Comparison of ENCODE assay signal across 26 mouse cellular contexts in the genomic region with DNA sequence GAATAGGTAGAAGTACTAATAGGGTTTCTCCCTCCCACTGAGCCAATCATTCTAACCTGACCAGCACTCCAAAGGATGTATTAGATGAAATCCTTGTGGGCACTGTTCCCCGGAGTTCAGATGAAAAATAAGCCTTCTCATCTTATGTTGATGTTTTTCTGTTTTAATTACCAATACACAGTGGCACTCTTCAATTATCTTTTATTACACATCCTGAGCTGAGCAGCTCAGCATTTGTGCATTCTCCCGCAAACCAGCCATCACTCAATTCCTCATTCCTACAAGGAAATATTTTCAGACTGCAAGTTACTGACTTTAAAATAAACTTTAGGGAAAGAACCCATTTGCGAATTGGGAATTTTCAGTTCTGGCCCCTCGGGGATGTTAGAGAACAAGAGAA.
DNase-seq lines count a peak whose midpoint lies in the region; ATAC-seq and TF ChIP-seq lines count a peak whose summit lies in the region.
"Had no signal": no experiment of that assay in that cellular context is flagged by ENCODE, and none has a peak within 500 bp of the region (broad histone marks: within the 10 kb centered on the region; RNA-seq: fewer than 3 reads in every experiment).

No protein-coding gene starts in this region.

- no peaks in the 10 kb centered on the region for H3K27me3 ChIP-seq in hindbrain, embryonic 16.5 days (replicated peaks; ENCODE audit: control insufficient read depth, insufficient read depth, low read length)
- no peaks in the 10 kb centered on the region for H3K27me3 ChIP-seq in hindbrain, embryonic 10.5 days (ENCODE audit: insufficient read depth, poor library complexity, severe bottlenecking)
- H3K27me3 ChIP-seq: embryonic facial prominence, embryonic 15.5 days; heart, embryonic 12.5 days; heart, embryonic 15.5 days; hindbrain, embryonic 13.5 days had no signal

- WGBS in hindbrain, embryonic 16.5 days, result 66% methylated on average over 4 of the region's 4 CpGs
- WGBS in hindbrain, embryonic 10.5 days, result 80% methylated on average over 4 of the region's 4 CpGs

- no peak overlapping the region for H3K9ac ChIP-seq in hindbrain, embryonic 16.5 days (ENCODE audit: low read depth, low read length)
- H3K9ac ChIP-seq: embryonic facial prominence, embryonic 15.5 days; forebrain, postnatal 0 days; heart, embryonic 12.5 days; heart, embryonic 15.5 days; hindbrain, embryonic 13.5 days had no signal

- TF ChIP-seq CTCF in brain, embryonic 14.5 days (IDR thresholded peaks at IDR 0.05; ENCODE audit: borderline replicate concordance, extremely low read depth, insufficient read depth, insufficient read length), result no peak

- no peak overlapping the region for H3K4me2 ChIP-seq in hindbrain, embryonic 16.5 days (ENCODE audit: low read length)
- H3K4me2 ChIP-seq: embryonic facial prominence, embryonic 15.5 days; heart, embryonic 12.5 days; heart, embryonic 15.5 days; hindbrain, embryonic 13.5 days had no signal

- peak; percentile 48; the same call in 1 of the 2 replicates for ATAC-seq in hindbrain, embryonic 16.5 days
- ATAC-seq: CD4-positive, CD25-positive, alpha-beta regulatory T cell, adult 4 months; forebrain, embryonic 14.5 days; forebrain, postnatal 0 days; inflammation-experienced regulatory T-cells, adult 6 months; intestine, embryonic 16.5 days had no signal

- no peak overlapping the region for H3K27ac ChIP-seq in hindbrain, embryonic 16.5 days (ENCODE audit: low read depth, low read length)
- no peak overlapping the region for H3K27ac ChIP-seq in hindbrain, embryonic 10.5 days
- H3K27ac ChIP-seq: embryonic facial prominence, embryonic 15.5 days; gastrocnemius, adult 2 months; heart, embryonic 15.5 days; hindbrain, embryonic 13.5 days had no signal

- no peaks in the 10 kb centered on the region for H3K9me3 ChIP-seq in hindbrain, embryonic 16.5 days (ENCODE audit: control insufficient read depth, low read length)
- no peaks in the 10 kb centered on the region for H3K9me3 ChIP-seq in hindbrain, embryonic 10.5 days
- H3K9me3 ChIP-seq: embryonic facial prominence, embryonic 15.5 days; heart, embryonic 12.5 days; heart, embryonic 15.5 days; hindbrain, embryonic 13.5 days had no signal

- TF ChIP-seq POLR2A in brain, embryonic 14.5 days (IDR thresholded peaks at IDR 0.05; ENCODE audit: borderline replicate concordance, extremely low read depth, insufficient read depth, insufficient read length, poor library complexity, severe bottlenecking), result no peak

- H3K4me1 ChIP-seq in hindbrain, embryonic 16.5 days (ENCODE audit: control insufficient read depth, insufficient read depth, low read depth, low read length), result no peaks in the 10 kb centered on the region
- no peaks in the 10 kb centered on the region for H3K4me1 ChIP-seq in hindbrain, embryonic 10.5 days (replicated peaks)
- H3K4me1 ChIP-seq: embryonic facial prominence, embryonic 15.5 days; heart, embryonic 12.5 days; heart, embryonic 15.5 days; hindbrain, embryonic 13.5 days had no signal

- DNase-seq in hindbrain, embryonic 10.5 days (ENCODE audit: low spot score), result no peak
- DNase-seq in brain, embryonic 14.5 days (ENCODE audit: low read depth), result peak; percentile 22
- peak; percentile 1 for DNase-seq in hindlimb bud, embryonic 11.5 days (ENCODE audit: extremely low spot score, low read depth, low spot score)
- no peak for DNase-seq in right cerebral cortex, adult 18-20 months
- DNase-seq in ovary, postnatal 10 days (ENCODE audit: low spot score), result no peak
- DNase-seq: adrenal gland, postnatal 14 days; cerebellum, adult 11-12 months; cerebellum, adult 8-10 months; cerebellum, postnatal 10 days; cerebellum, postnatal 36 days; embryo, embryonic 11 days; forebrain, postnatal 0 days; gastrocnemius, adult 2 months; gastrocnemius, postnatal 14 days; heart, adult 11 months; heart, postnatal 10 days; heart, postnatal 36 days had no signal

- H3K4me3 ChIP-seq in hindbrain, embryonic 16.5 days (ENCODE audit: low read length), result no peak overlapping the region
- no peak overlapping the region for H3K4me3 ChIP-seq in hindbrain, embryonic 10.5 days
- H3K4me3 ChIP-seq: embryonic facial prominence, embryonic 15.5 days; gastrocnemius, adult 2 months; heart, embryonic 12.5 days; heart, embryonic 15.5 days; hindbrain, embryonic 13.5 days had no signal

- no peaks in the 10 kb centered on the region for H3K36me3 ChIP-seq in hindbrain, embryonic 16.5 days (ENCODE audit: control insufficient read depth, insufficient read depth, low read length)
- no peaks in the 10 kb centered on the region for H3K36me3 ChIP-seq in hindbrain, embryonic 10.5 days
- H3K36me3 ChIP-seq: embryonic facial prominence, embryonic 15.5 days; heart, embryonic 12.5 days; heart, embryonic 15.5 days; hindbrain, embryonic 13.5 days had no signal

Comparison
In these comparisons a context has a peak if more than half of its experiments do, and no peak if none do; other contexts are left out.
1. DNase-seq: peak in brain, embryonic 14.5 days (single experiment) and hindlimb bud, embryonic 11.5 days (single experiment); none in hindbrain, embryonic 10.5 days (single experiment), right cerebral cortex, adult 18-20 months (single experiment) and ovary, postnatal 10 days (single experiment).